Mouse (Mus musculus) stomach, postnatal 0 days (tissue): ENCODE measurements around the gene Kel.

Experiments used
- CTCF ChIP-seq: IDR thresholded peaks from 2 replicates; pipeline ENCODE4 v1.5.1; 2016; ENCODE audit warnings: antibody characterized with exemption, low read depth, mild to moderate bottlenecking, moderate library complexity
- EP300 ChIP-seq: optimal IDR thresholded peaks from 2 replicates; pipeline ENCODE3; 2016; ENCODE audit warnings: antibody characterized with exemption

GRCm38 (mm10) chr6:41642765-41643164, 61.4 kb downstream of the Kel start:
- TF ChIP-seq CTCF = no peak
- no peak for TF ChIP-seq EP300
